In the genomic region with DNA sequence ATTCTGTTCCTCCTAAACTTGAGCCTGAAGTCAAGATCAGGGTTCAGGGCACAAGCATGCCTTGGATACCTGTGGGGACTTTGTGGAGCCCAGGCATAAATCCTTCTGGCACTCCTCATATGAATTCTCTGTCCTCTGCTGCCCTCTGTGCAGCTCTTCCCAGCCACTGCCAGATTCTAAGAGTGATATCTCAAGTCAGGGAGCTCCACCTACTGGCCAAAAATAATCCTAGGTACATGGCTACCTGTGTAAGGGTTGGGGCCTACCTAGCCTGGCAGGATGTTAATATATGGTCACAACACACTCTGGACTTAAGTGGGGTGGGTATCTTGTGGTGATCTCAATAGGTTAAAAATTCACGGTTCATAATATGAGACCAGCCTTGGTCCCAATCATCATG, we compare ENCODE assay signal across 8 mouse cellular contexts. TPM values are rescaled to one million over a fixed set of nuclear protein-coding genes. Genes with fewer than 3 reads are reported as not detected.
A peak's percentile ranks its signal among the peaks of the same experiment; 100 is the strongest.
DNase-seq lines count a peak whose midpoint lies in the region; ATAC-seq and TF ChIP-seq lines count a peak whose summit lies in the region.

No protein-coding gene starts in this region.

- H3K36me3 ChIP-seq in E14TG2a.4 (ENCODE audit: insufficient read depth, low read length), result peaks cover 97% of the 10 kb centered on the region
- no peaks in the 10 kb centered on the region; the same call in none of the 2 replicates for H3K36me3 ChIP-seq in splenic B cell, adult 2 months (ENCODE audit: control insufficient read depth, insufficient read depth, low read length, poor library complexity, severe bottlenecking)

- DNase-seq in frontal cortex, postnatal 10 days (ENCODE audit: low spot score in 2 of 2), result no peak
- peak; percentile 94 for DNase-seq in cerebellum, adult 9-10 months
- peak; percentile 59 to 64 for DNase-seq in heart, postnatal 10 days
- peak; percentile 82 to 86 for DNase-seq in kidney, postnatal 36 days
- peak; percentile 84 for DNase-seq in splenic B cell, adult 2 months (ENCODE audit: low read depth, low spot score)

- peaks cover 13% of the 10 kb centered on the region for H3K4me1 ChIP-seq in E14TG2a.4 (replicated peaks; ENCODE audit: low read depth, low read length)

- ATAC-seq in frontal cortex, adult (ENCODE audit: low TSS enrichment), result peak; percentile 72
- ATAC-seq in megakaryocyte progenitor cell, adult 5-6 weeks (replicated peaks; ENCODE audit: poor library complexity), result peak; percentile 88

- no peaks in the 10 kb centered on the region for H3K9me3 ChIP-seq in E14TG2a.4 (ENCODE audit: low read length)

- intact Hi-C loops in heart, postnatal 10 days (cut with DNase I), result loop anchor here (2.0 kb wide), 1 partner anchor 225 kb away; no protein-coding TSS in a partner anchor

- peak; percentile 58 for TF ChIP-seq CTCF in E14TG2a.4 (conservative IDR thresholded peaks at IDR 0.05; ENCODE audit: low read length)

- no peaks in the 10 kb centered on the region for H3K27me3 ChIP-seq in E14TG2a.4 (ENCODE audit: insufficient read depth, low read length)
- H3K27me3 ChIP-seq in splenic B cell, adult 2 months (ENCODE audit: control insufficient read depth, insufficient read depth, low read length, poor library complexity, severe bottlenecking), result no peaks in the 10 kb centered on the region

- no peak overlapping the region for H3K4me3 ChIP-seq in E14TG2a.4 (replicated peaks; ENCODE audit: low read length)

RNA-seq across cellular contexts. Expression of gene Idua, which starts 8.3 kb away (rescaled TPM):
- total RNA-seq in heart, postnatal 10 days (2021), result 10 to 100 TPM; 13.2 to 14.6 TPM
- total RNA-seq in megakaryocyte progenitor cell, adult 5-6 weeks (2015), result 15.6 and 18.5 TPM in 2 replicates
- total RNA-seq in megakaryocyte progenitor cell, adult 5-6 weeks (2017), result 3.1 and 7.3 TPM in 2 replicates

RNA-seq across cellular contexts. Expression of gene Dgkq, which starts 17.6 kb away (rescaled TPM):
- total RNA-seq in heart, postnatal 10 days (2021), result 10 to 100 TPM; 12.8 to 13.4 TPM
- 4.2 and 4.8 TPM in 2 replicates for total RNA-seq in megakaryocyte progenitor cell, adult 5-6 weeks (2015)
- total RNA-seq in megakaryocyte progenitor cell, adult 5-6 weeks (2017), result 4.2 and 8.2 TPM in 2 replicates

RNA-seq across cellular contexts. Expression of gene Tmem175, which starts 22.3 kb away (rescaled TPM):
- 10 to 100 TPM; 10.2 to 10.3 TPM for total RNA-seq in heart, postnatal 10 days (2021)
- 22.9 and 28.7 TPM in 2 replicates for total RNA-seq in megakaryocyte progenitor cell, adult 5-6 weeks (2015)
- total RNA-seq in megakaryocyte progenitor cell, adult 5-6 weeks (2017), result 13.4 and 13.8 TPM in 2 replicates

RNA-seq across cellular contexts. Expression of gene Gak, which starts 22.3 kb away (rescaled TPM):
- 10 to 100 TPM; 35.8 to 37.6 TPM for total RNA-seq in heart, postnatal 10 days (2021)
- 69.6 and 74.6 TPM in 2 replicates for total RNA-seq in megakaryocyte progenitor cell, adult 5-6 weeks (2015)
- total RNA-seq in megakaryocyte progenitor cell, adult 5-6 weeks (2017), result 89.9 and 120 TPM in 2 replicates

RNA-seq across cellular contexts. Expression of gene Slc26a1, which starts 23.5 kb away (rescaled TPM):
- under 1 TPM in 1 of 2 experiments, not detected in 1; 0.17 TPM for total RNA-seq in heart, postnatal 10 days (2021)
- total RNA-seq in megakaryocyte progenitor cell, adult 5-6 weeks (2015), result 2.0 and 2.1 TPM in 2 replicates
- 0.75 and 1.5 TPM in 2 replicates for total RNA-seq in megakaryocyte progenitor cell, adult 5-6 weeks (2017)

Comparison
In these comparisons a context has a peak if more than half of its experiments do, and no peak if none do; other contexts are left out.
1. DNase-seq: peak in cerebellum, adult 9-10 months (single experiment), heart, postnatal 10 days (2 of 2), kidney, postnatal 36 days (2 of 2) and splenic B cell, adult 2 months (single experiment); none in frontal cortex, postnatal 10 days (0 of 2).